Mouse (Mus musculus): ENCODE results near the gene H2afv.

Gene H2afv

DNA sequence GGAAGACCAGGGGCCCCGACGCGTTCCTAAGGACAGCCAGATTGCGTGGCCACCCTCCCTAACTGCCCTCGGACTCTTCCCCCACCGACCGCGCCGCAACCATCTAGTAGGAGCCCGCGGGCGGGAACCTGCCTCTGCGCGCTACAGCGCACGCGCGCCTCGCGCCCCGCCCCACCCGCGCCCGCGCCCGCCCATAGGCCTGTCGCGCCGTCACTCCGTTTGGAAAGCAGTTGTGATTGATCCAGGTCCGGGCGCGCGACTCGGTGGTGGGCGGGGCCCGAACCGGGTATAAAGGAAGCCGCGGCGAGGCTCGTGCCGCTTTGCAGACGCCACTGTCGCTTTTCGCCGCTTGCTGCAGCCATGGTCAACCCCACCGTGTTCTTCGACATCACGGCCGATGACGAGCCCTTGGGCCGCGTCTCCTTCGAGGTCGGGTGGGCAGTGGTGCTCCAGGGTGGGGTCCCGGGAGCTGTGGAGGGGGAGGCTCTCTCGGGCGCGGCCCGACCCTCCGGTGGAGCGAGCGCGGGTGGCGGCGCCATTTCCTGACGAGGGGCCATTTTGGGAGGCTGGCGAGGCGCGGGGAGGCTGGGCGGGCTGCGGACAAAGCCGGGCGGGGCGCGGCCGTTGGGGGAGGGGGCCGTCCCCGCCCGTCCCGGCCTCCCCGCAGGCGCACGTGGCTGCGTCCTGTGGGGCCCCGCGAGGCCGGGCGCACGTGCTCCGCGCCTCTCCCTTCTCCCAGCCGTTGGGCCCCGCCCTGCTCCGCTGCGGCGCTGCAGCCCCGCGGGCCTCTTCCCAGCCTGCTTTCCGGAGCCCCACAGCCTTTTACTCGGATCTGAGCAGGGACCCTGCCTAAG is 28.5 kb downstream of the H2afv start:
- peak; percentile 97 for DNase-seq (ENCODE audit: low read depth)

DNA sequence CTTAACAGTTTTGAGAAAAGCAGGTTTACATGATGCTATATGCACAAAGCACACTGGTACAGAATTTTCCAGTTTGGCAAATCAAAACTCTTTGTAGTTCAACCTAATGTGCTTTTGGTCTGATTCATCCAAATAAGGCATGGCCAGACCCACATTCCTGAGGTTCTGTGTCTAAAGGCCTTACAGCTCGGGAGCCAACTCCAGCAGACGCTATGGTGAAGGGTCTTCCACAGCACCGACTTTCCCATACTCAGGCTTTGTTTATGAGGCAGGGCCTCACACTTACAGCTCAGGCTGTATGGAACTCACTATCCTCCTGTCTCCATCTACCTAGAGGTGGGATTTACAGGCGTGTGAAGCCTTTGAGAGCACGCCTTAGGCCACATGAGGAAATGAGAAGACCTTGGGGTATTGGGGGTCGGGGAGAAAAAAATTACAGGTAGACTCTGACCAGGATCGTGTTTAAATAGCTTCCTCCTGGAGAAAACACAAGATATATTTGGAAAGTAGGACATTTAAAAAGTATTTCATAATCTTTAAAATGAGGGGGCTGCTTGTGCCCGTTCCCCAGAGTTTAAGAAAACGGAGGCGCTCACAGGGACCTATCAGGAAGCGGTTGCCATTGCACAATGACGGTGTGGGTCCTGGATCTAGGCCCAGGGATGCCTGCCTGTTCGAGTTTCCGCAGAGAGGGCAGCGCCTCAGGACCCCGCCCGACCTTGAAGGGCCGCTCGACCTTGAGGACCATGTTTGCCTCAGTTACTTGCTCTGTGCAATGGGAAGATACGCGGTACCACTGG is 29.3 kb downstream of the H2afv start, which contains the start of gene Ppia:
Gene Ppia (plus strand): TSS at position 693 of the 800 bp plus-strand sequence.
- no peak for DNase-seq (ENCODE audit: low read depth)

DNA sequence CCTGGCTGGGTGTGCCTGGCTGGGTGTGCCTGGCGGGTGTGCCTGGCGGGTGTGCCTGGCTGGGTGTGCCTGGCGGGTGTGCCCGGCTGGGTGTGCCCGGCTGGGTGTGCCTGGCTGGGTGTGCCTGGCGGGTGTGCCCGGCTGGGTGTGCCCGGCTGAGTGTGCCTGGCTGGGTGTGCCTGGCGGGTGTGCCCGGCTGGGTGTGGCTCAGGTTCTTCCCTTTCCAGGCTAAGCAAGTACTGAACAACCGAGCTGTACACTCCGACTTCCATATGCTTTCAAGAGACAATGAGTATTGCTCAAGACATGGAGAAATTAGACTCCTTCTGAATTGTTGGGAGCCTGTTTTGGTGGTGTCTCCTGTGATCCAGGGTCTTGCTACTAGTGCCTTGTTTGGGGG is 31.0 kb downstream of the H2afv start:
- no peak for DNase-seq (ENCODE audit: low read depth)

DNA sequence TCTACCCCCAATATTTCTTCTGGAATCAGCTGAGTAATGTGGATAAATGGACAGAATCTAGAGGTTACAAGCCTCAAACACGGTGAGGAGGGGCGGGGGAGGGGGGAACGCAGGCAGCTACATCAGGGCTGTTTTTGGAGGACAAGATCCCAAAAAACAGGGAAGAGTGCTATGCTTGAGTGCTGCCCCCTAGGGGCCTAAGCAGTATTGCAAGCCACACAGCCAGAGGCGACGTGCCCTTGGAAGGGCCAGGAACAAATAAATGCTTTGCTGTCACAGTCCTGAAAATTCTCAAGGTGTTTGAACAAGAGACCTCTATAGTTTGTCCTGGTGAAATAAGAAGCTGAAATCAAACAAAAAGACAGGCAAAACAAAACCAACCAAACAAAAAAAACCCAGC is 32.6 kb downstream of the H2afv start:
- peak; percentile 82 for DNase-seq (ENCODE audit: low read depth)

DNA sequence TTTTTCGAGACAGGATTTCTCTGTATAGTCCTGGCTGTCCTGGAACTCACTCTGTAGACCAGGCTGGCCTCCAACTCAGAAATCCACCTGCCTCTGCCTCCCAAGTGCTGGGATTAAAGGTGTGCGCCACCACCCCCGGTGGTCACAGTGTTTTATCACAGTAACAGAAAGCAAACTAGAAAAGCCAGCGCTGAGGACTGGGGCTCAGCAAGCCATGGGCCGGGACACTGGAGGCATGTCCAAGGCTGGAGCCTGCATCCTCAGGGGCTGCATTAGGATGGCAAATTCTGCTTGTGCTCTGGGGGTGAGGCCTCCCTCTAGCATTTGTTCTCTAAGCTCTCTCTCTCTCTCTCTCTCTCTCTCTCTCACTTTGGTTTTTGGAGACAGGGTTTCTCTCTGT is 33.5 kb downstream of the H2afv start:
- peak; percentile 47 for DNase-seq (ENCODE audit: low read depth)

DNA sequence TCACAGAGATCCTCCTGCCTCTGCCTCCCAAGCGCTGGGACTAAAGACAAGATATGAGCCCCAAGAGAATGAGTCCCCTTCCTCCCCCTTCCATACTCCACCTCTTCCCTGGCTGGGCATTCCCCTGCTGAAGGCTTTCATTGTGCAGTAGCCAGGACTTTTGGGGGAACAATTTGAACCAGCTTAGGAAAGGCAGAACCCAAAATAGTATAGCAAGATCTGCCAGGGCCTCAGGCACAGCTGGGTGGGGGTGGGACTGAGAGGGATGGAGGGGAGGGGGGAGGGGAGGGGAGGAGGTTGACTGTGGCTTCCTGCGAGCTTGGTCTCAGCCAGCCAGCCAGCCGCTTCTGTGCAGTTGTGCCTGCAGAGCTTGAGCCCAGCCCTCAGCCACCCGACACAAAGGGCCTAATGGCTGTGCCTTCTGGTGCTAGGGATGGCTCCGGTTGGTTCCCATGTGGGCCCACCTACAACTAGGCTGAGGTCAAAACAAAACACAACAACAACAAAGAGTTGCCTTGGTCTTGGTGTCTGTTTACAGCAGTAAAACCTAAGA is 34.1 kb downstream of the H2afv start:
- DNase-seq (ENCODE audit: low read depth) = peak; percentile 72

DNA sequence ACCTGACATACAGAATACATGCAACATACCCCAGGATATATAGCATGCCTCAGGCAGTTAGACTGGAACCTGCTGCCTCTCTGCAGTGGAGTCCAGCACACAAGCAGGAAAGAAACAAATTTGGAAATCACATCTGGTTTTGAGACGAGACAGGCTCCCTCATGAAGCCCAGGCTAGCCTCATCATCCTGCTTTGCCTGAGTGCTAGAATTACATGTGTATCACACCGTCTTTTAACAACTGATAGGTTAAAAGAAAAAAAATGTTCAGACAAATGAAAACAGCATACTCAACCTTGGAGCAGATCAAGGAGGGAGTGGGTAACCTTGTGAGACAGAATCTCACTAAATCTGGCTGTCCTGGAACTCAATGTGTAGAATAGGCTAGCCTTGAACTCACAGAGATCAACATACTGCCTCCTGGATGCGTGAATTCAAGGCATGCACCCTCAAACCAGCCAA is 37.1 kb downstream of the H2afv start:
- no peak for DNase-seq (ENCODE audit: low read depth)

DNA sequence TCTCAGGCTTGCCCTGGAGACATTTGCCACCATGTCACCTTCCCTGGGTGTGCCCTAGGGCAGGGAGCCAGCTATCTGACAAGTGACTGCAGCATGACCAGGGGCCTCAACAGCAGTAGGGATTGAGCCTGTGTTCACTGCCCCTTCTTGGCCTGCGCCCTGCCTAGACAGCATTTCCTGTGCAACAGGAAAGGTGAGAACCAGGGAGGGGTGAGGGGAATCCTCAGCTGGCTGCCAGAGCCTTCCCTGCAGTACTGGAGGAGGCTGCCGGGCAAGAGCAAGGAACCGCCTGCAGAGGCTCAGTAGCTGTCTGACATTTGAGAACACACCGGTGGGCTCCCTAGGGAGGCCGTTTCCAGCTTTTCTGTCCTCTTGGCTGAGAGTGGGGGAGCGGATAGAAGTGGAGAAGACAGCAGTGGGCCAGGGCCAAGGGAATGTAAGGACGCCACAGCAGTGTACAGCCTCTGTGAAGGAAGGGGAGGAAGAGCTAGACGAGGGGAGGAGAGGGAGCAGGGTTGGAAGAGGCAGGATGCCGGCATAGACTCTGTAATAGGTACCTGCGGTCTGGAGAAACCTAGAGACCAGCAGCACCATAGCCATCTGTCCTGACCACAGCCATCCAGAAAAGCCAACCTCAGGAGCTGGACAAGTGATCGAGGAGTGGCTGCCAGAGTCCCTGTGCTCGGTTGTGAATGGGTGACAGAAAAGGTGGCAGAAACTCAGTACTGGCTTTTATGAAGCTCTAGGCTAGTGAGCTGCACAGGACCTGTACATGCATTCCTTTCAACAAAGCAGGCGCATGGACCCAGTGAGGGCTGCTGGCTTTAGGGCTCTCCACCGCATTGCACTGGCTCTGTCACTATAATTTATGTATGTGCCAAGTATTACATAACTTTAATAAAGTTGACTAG is 37.7 kb downstream of the H2afv start:
- DNase-seq (ENCODE audit: low read depth) = no peak

DNA sequence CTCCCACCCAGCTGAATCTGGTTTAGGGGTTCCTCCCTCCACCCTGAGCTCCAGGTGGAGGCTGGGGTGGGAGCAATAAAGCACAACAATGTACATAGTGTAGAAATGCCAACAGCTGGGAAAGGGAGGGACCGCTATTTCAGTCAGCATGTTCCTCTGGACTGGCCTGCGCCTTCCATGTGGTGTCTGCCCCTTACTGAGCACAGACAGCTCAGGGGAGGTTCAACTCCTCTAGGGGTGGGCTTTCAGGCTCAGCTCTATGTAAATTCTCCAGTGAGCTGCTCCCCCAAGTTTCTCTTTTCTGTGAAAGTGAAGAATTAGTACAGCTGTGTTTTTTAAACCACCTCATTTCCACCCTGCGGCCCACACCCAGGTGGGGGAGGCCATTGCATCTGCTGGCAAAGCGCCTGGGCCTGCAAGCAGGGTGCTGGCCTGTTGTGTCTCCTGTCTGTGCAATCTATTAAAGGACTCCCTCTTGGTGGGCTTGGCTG is 38.6 kb downstream of the H2afv start:
- DNase-seq (ENCODE audit: low read depth) = no peak

DNA sequence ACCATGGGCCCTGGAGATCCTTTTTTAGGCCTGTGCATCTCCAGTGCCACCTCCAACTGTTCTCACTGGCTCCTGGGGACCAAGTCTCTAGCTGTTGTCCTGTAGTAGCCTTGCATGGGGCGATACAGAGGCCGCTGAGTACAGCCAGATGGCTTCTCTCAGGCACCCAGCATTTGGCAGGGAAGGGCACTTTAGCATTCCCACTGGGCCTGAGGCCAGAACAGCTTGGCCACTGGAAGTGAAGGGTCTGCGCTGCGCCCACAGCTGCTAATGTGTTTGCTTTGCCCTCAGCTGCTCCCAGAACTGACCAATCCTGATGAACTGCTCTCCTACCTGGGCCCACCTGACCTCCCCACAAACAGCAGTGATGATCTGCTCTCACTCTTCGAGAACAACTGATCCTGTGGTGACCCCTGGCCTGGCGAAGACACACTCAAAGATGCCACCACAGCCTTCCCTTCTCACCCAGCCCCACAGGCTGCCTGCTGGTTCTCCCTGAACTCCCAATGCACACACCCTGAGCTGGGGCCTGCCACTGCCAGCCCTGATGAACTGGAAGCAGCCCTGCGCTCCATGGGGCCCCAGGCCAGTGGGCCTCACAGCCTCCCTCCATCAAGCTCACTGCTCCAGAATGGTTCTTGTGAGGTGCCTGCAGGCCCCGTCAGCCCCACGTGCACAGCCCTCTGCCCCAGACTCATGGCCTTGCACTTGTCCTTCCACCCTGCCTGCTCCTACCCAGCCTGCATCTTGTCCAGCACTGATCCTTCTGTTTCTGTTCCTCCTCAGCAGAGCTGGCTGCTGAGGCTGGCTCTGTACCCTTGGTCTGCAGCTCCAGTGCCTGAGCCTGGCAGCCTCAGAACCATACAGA is 39.3 kb downstream of the H2afv start:
- no peak for DNase-seq (ENCODE audit: low read depth)

DNA sequence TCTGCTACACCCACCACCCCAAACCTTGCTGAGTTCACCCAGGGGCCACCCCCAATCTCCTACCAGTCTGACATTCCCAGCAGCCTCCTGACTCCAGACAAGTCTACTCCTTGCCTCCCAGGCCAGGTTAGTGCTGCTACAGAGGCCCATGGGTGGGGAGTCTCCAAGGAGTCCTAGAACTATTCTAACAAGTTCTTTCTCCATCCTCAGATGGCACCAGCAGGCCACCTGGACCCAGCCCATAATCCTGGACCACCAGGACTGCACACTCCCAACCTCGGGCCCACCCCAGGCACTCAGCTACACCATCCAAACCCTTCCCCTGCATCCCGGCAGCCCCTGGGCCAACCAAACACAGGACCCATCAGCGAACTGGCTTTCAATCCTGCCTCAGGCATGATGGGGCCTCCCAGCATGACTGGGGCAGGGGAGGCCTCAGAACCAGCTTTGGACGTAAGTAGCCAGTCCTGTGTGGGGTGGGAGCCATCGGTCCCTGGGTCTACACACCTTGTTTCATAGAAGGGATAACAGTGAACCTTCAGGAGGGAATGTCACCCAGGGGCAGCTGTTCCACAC is 40.3 kb downstream of the H2afv start:
- DNase-seq (ENCODE audit: low read depth) = no peak

DNA sequence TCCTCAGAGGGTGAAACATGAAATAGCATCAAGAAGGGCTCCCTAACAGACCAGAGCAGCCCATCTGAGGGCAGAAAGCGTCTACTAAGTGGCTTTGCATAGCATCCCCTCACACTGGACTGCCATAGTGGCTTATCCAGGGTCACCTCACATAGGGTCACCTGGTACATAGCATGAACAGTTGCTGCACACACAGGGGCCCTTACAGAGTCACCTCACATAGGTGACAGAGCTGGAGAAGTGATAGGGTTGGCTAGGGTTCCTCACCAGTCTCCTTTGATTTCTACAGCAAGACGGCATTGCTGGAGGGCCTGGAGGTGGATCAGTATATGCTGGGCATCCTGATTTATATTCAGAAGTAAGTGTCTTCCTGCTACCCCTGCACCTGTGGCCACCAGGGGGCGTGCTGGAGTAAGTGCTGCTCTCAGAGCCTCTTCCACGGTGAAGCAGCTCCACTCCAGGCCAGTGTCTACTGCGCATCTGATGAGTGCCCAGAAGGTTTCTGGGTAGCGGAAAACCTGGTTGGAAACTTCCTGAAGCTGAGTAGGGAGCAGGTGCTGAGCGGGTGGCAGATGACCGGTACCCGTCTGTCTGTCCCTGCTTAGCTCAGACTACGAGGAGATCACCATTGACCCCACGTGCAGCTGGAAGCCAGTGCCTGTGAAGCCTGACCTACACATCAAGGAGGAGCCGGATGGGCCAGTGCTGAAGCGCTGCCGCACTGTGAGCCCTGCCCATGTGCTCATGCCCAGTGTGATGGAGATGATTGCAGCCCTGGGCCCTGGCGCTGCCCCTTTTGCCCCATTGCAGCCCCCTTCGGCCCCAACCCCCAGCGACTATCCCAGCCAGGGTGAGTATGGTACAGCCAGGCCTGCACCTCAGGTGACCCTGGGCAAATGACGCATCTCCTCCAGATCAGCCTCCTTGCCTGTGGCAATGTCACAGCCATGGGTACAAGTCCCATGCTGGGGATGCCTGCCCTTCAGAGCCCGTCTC is 41.4 kb downstream of the H2afv start:
- DNase-seq (ENCODE audit: low read depth) = peak; percentile 86

DNA sequence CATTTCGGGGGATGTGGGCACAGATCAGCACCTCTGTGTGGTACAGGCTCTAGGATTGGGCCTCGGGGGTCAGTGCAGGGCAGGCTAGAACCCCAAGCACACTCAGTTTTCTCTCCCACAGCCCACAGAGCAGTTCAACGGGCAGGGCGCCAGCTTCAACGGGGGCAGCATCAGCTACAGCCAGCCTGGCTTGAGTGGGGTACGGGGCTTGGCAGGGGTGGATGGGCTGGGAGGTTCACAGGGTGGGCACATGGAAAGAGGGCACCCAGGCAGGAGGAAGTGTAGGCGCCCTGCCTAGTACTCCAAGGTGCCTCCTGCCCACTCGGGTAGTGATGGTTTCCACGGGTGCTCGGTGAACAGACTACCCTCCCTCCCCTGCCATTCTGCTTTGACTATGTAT is 46.1 kb downstream of the H2afv start:
- no peak for DNase-seq (ENCODE audit: low read depth)

DNA sequence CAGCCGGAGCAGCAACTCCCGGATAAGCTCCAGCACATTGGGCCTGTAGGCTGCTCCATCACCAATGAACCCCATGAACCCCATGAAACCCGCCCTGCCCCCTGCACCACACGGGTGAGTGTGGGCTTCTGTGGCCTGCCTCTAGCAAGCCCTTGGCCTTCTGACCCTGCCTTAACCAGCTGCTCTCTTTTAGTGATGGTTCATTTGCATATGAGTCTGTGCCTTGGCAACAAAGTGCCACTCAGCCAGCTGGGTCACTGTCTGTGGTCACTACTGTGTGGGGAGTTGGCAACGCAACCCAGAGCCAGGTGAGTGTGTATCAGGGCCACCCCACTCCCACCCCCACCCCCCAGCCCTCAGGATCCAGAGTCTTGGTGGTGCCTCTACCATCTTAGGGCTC is 48.7 kb downstream of the H2afv start:
- no peak for DNase-seq (ENCODE audit: low read depth)

DNA sequence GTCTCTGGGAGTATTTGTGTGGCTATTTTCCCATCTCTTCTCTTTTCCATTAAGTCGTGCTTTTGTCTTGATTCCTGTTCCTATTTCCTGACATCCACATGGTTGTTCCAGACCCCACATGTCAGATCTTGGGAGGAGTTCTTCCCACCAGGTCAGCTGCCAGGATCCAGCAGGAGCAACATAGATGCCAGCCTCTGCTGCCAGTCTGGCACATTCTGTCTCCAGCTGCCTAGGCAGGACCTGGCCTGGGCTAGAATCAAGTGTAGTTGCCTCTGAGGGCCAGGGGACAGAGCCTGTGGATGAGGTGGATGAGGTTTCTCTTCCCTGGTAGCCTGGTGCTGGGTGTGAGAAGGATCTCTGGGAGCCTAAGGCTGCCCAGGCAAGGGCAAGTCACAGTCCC is 50.4 kb downstream of the H2afv start:
- DNase-seq (ENCODE audit: low read depth) = no peak

DNA sequence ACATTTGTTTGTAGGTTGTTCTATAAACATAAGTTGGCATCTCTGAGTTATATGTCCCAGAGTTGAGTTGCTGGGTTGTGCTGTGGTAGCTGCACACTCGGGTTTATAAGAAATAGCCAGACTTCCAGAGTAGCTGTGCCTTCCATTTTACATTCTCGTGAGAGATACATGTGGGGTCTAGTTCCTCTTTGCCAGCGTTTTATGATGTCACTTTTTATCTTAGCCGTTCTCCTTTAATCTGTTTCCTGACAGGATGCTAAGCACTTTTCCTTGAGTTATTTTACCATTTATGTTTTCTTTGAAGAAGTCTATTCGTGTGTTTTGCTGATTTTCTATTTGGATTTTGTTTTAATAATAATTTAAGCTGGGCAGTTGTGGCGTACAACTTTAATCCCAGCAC is 51.4 kb downstream of the H2afv start:
- no peak for DNase-seq (ENCODE audit: low read depth)

DNA sequence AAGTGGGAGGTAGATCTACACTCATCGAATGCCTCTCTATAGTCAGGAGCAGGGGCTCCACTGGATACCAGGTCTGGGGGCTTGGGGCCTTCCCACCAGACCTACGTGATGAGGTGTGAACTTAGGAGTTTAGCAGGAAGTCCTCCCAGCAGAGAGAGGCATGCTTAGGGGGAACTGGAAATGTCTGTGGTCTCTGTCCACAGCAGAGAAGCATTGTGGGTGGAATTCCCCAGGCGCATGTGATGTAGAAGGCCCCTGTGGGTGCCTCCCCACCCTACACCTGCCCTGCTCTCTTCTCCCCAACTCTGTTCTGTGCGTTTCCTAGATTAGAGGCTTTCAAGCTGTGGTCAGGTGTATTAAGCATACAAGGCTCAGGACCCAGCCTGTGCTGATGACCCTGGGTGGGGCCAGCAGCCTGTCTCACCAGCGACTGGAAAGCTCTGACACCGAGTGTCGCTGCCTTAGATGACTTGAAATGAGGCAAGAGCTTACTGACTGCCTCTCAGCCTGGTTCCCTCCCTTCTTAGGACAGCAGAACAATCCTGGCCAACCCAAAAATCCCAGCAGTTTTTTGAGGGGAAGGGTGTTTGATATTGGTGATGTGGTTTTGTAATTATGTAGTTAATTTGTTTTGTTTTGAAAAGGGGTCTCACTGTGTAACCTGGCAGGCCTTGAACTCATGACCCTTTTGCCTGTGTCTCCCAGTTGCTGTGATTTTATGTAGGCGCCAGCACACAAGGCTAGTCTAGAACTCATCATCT is 52.5 kb downstream of the H2afv start:
- DNase-seq (ENCODE audit: low read depth) = peak; percentile 84

DNA sequence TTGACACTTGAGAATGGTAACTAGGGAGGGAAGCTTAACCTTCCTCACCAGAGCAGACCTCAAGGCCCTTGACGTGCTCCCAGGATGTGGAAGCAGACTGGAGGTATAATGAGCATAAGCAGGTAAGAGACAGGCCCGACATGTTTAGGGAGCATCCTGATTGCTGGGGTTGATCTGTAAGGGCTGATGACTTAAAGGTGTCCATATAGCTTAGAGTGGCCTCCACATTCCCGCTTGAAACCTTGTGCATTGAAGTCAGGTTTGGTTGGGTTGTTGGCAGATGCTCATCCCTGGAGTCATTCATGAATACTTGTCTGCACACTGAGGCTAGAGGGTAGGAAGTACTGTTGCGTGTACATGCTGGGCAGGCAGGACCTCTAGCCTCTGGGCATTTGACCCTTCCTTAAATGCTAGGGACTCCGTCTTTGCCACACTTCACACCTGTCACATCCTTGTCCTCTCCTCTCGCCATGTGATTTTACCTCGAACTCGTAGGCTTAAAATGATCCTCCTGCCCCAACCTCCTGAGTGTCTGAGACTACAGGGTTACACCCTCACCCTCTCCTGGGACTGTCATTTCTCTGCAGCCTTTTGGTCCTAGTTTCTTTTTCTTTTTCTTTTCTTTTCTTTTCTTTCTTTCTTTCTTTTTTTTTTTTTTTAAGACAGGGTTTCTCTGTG is 53.7 kb downstream of the H2afv start:
- peak; percentile 61 for DNase-seq (ENCODE audit: low read depth)
